Mouse (Mus musculus) macrophage (primary cell): ENCODE results near the gene Olfr611. TPM values are rescaled to one million over a fixed set of nuclear protein-coding genes. Genes with fewer than 3 reads are reported as not detected.
"Not testable (repeated sequence)": the region's sequence is repeated elsewhere in the genome, so short reads cannot be mapped to it uniquely, and the experiment has no call there.

ENCODE experiments used
- H3K27ac ChIP-seq: fragments of 350-480 bp; formaldehyde crosslinking; 2 replicates; pipeline ENCODE4 v1.9.0; 2021
- H3K36me3 ChIP-seq: fragments of 350-480 bp; formaldehyde crosslinking; 2 replicates; pipeline ENCODE4 v1.9.0; 2021; ENCODE audit errors: inconsistent target
- H3K4me3 ChIP-seq: fragments of 350-480 bp; formaldehyde crosslinking; 2 replicates; pipeline ENCODE4 v1.9.0; 2021; ENCODE audit errors: inconsistent target
- H3K79me2 ChIP-seq: fragments of 350-480 bp; formaldehyde crosslinking; 2 replicates; pipeline ENCODE4 v1.9.0; 2021; ENCODE audit errors: inconsistent target
- WGBS: methylation state at CpG from one replicate; pipeline ENCODE4 v1.1.7; 2026; ENCODE audit warnings: inconsistent platforms; ENCODE audit not compliant: missing documents; 5-methylcytosine and 5-hydroxymethylcytosine counted together
- polyA plus RNA-seq: library from polyadenylated mRNA; stranded (reverse); fragments of 250-400 nt; gene quantifications from 3 replicates; pipeline ENCODE4 v1.2.4, GENCODE M21; 2018; ENCODE audit warnings: inconsistent platforms
- total RNA-seq, 78 experiments: library from RNA; depleted of rRNA; stranded (reverse); fragments of 250-400 nt; gene quantifications; 1 replicate in 9 of 78; 2 replicates in 24 of 78; 3 replicates in 43 of 78; 4 replicates in 2 of 78; pipeline ENCODE4 v1.2.4; 2018; ENCODE audit warnings: inconsistent platforms in 56 of 78

Gene Olfr611
- total RNA-seq (2018; cell fraction: chromatin; rRNA removed), result not detected
- not detected for total RNA-seq (2018; cell fraction: cytosol; rRNA removed)
- not detected for total RNA-seq (2018; cell fraction: nucleus; rRNA removed)
- polyA plus RNA-seq, result not detected in 3 replicates

- H3K27ac ChIP-seq, H3K79me2 ChIP-seq, H3K36me3 ChIP-seq, H3K4me3 ChIP-seq: not testable (repeated sequence)
- WGBS, result 50% methylated on average over 1 of the region's 1 CpGs
Measured at GRCm38 (mm10) chr7:103520746-103521145, at the start of gene Olfr611. Gene Olfr611, minus strand, starts transcription at chr7:103520846.

- no peak within 1 kb of the TSS for H3K4me3 ChIP-seq
- H3K36me3 ChIP-seq, result no peaks in the 10 kb centered on the region
- WGBS, result 74% methylated on average over 3 of the region's 3 CpGs
- no peak within 1 kb of the TSS for H3K27ac ChIP-seq
- no peaks in the 10 kb centered on the region for H3K79me2 ChIP-seq
Measured at GRCm38 (mm10) chr7:103569043-103569442, 48.4 kb upstream of the Olfr611 start, which contains the start of gene Olfr616. Gene Olfr616, minus strand, starts transcription at chr7:103569143.

GRCm38 (mm10) chr7:103555779-103556178 is 35.1 kb upstream of the Olfr611 start, which contains the start of gene Olfr615:
Gene Olfr615, plus strand, starts transcription at chr7:103556079.
- H3K4me3 ChIP-seq, result no peak within 1 kb of the TSS
- no CpG with 5 or more reads among the region's 2 CpGs for WGBS
- H3K27ac ChIP-seq, result no peak within 1 kb of the TSS
- H3K79me2 ChIP-seq, result no peaks in the 10 kb centered on the region
- no peaks in the 10 kb centered on the region for H3K36me3 ChIP-seq

GRCm38 (mm10) chr7:103547774-103548173 is 27.1 kb upstream of the Olfr611 start, which contains the start of gene Olfr613:
Gene Olfr613, plus strand, starts transcription at chr7:103548074.
- Histone ChIP-seq H3K4me3 (no peak within 1 kb of the TSS), H3K27ac (no peak within 1 kb of the TSS), H3K36me3 (no peaks in the 10 kb centered on the region), H3K79me2 (no peaks in the 10 kb centered on the region)
- 65% methylated on average over 2 of the region's 2 CpGs for WGBS

GRCm38 (mm10) chr7:103542617-103543016 is 22.0 kb upstream of the Olfr611 start, which contains the start of gene Olfr612:
Gene Olfr612, minus strand, starts transcription at chr7:103542717.
- 100% methylated on average over 2 of the region's 2 CpGs for WGBS

GRCm38 (mm10) chr7:103512022-103512421 is 8.6 kb downstream of the Olfr611 start, which contains the start of gene Olfr610:
Gene Olfr610, minus strand, starts transcription at chr7:103512122.
- no peak within 1 kb of the TSS for H3K4me3 ChIP-seq
- H3K79me2 ChIP-seq, result no peaks in the 10 kb centered on the region
- no peak within 1 kb of the TSS for H3K27ac ChIP-seq
- WGBS, result 85% methylated on average over 2 of the region's 2 CpGs
- no peaks in the 10 kb centered on the region for H3K36me3 ChIP-seq

More at GRCm38 (mm10) chr7:103542617-103543016, 22.0 kb upstream of the Olfr611 start, which contains the start of gene Olfr612:
- H3K79me2 ChIP-seq, H3K36me3 ChIP-seq, H3K27ac ChIP-seq, H3K4me3 ChIP-seq: not testable (repeated sequence)

- Histone ChIP-seq H3K4me3 (no peak within 1 kb of the TSS), H3K36me3 (no peaks in the 10 kb centered on the region), H3K27ac (no peak within 1 kb of the TSS), H3K79me2 (no peaks in the 10 kb centered on the region)
- 92% methylated on average over 1 of the region's 1 CpGs for WGBS
Measured at GRCm38 (mm10) chr7:103497962-103498361, 22.7 kb downstream of the Olfr611 start, which contains the start of gene Olfr609. Gene Olfr609, minus strand, starts transcription at chr7:103498062.

- WGBS, result 90% methylated on average over 7 of the region's 9 CpGs
Measured at GRCm38 (mm10) chr7:103477106-103477505, 43.5 kb downstream of the Olfr611 start.

GRCm38 (mm10) chr7:103469577-103469976 is 51.1 kb downstream of the Olfr611 start, which contains the start of gene Olfr608:
Gene Olfr608, plus strand, starts transcription at chr7:103469877.
- Histone ChIP-seq H3K79me2 (no peaks in the 10 kb centered on the region), H3K4me3 (no peak within 1 kb of the TSS), H3K27ac (no peak within 1 kb of the TSS), H3K36me3 (no peaks in the 10 kb centered on the region)

More at GRCm38 (mm10) chr7:103477106-103477505, 43.5 kb downstream of the Olfr611 start:
- H3K4me3 ChIP-seq, H3K79me2 ChIP-seq, H3K36me3 ChIP-seq, H3K27ac ChIP-seq: not testable (repeated sequence)

Other genes starting within 250 kb of the Olfr611 start
- gene Olfr596, start 215.2 kb downstream of the Olfr611 start, polyA plus RNA-seq, result not detected in 3 replicates
- not detected in 3 replicates for gene Olfr597, start 204.5 kb downstream of the Olfr611 start, polyA plus RNA-seq
- gene Olfr598, start 197.3 kb downstream of the Olfr611 start, polyA plus RNA-seq, result not detected in 3 replicates
- gene Olfr599, start 184.9 kb downstream of the Olfr611 start, polyA plus RNA-seq, result not detected in 3 replicates
- not detected in 3 replicates for gene Olfr600, start 171.2 kb downstream of the Olfr611 start, polyA plus RNA-seq
- gene Olfr601, start 158.2 kb downstream of the Olfr611 start, polyA plus RNA-seq, result not detected in 3 replicates
- gene Olfr603, start 134.7 kb downstream of the Olfr611 start, polyA plus RNA-seq, result not detected in 3 replicates
- gene Usp17lc, start 105.8 kb downstream of the Olfr611 start, polyA plus RNA-seq, result not detected in 3 replicates
- not detected in 3 replicates for gene Olfr605, start 75.4 kb downstream of the Olfr611 start, polyA plus RNA-seq
- not detected in 3 replicates for gene Olfr606, start 71.8 kb downstream of the Olfr611 start, polyA plus RNA-seq
- not detected in 3 replicates for gene Olfr607, start 56.7 kb downstream of the Olfr611 start, polyA plus RNA-seq
- not detected in 3 replicates for gene Olfr608, start 51.0 kb downstream of the Olfr611 start, polyA plus RNA-seq
- gene Olfr609, start 22.8 kb downstream of the Olfr611 start, polyA plus RNA-seq, result not detected in 3 replicates
- gene Olfr610, start 8.7 kb downstream of the Olfr611 start, polyA plus RNA-seq, result not detected in 3 replicates
- not detected in 3 replicates for gene Olfr612, start 21.9 kb upstream of the Olfr611 start, polyA plus RNA-seq
- not detected in 3 replicates for gene Olfr613, start 27.2 kb upstream of the Olfr611 start, polyA plus RNA-seq
- not detected in 3 replicates for gene Olfr615, start 35.2 kb upstream of the Olfr611 start, polyA plus RNA-seq
- gene Olfr616, start 48.3 kb upstream of the Olfr611 start, polyA plus RNA-seq, result not detected in 3 replicates
- not detected in 3 replicates for gene Olfr617, start 52.2 kb upstream of the Olfr611 start, polyA plus RNA-seq
- gene Olfr618, start 69.3 kb upstream of the Olfr611 start, polyA plus RNA-seq, result not detected in 3 replicates
- not detected in 3 replicates for gene Olfr619, start 79.7 kb upstream of the Olfr611 start, polyA plus RNA-seq
- gene Olfr620, start 91.7 kb upstream of the Olfr611 start, polyA plus RNA-seq, result not detected in 3 replicates
- gene Olfr622, start 121.9 kb upstream of the Olfr611 start, polyA plus RNA-seq, result not detected in 3 replicates
- gene Olfr623, start 142.9 kb upstream of the Olfr611 start, polyA plus RNA-seq, result not detected in 3 replicates
- gene Olfr624, start 150.3 kb upstream of the Olfr611 start, polyA plus RNA-seq, result 0.09 to 0.15 TPM (median 0.09 TPM) in 3 replicates
- gene Olfr625-ps1, start 161.9 kb upstream of the Olfr611 start, polyA plus RNA-seq, result not detected in 3 replicates
- gene Olfr243, start 193.8 kb upstream of the Olfr611 start, polyA plus RNA-seq, result not detected in 3 replicates
- gene Olfr628, start 209.5 kb upstream of the Olfr611 start, polyA plus RNA-seq, result not detected in 3 replicates
- gene Olfr629, start 224.1 kb upstream of the Olfr611 start, polyA plus RNA-seq, result not detected in 3 replicates
- gene Olfr630, start 236.5 kb upstream of the Olfr611 start, polyA plus RNA-seq, result not detected in 3 replicates